Mouse (Mus musculus): Measurements from ENCODE around the gene Fam69a. TPM values are rescaled to one million over a fixed set of nuclear protein-coding genes. Genes with fewer than 3 reads are reported as not detected.

Gene Fam69a
- total and polyA plus RNA-seq, 2 experiments from 2014 or later, result 28.8 to 79.5 TPM

DNA sequence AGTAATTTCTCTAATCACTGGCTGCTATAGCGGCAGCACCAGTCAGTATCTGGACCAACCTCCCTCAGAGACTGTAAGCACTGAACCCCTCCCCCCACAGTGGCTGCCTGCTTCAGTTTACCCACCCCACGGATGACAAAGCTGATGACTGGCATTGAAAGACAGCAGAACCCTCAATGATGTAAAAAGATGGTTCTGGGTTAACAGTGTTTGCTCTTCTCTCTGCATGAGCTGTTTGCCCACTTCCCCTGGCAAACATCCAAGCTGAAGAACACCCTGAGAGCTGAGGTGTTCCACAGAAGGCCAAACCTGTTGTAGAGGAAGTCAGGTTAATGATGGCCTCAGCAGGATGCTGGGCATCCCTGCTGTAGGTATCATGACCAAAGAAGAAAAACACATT lies 54.3 kb downstream of the Fam69a start:
- ATAC-seq (no peak), DNase-seq (ENCODE audit: low spot score) (peak; percentile 24)
- Histone ChIP-seq H3K9ac (replicated peaks; ENCODE audit: low read length) (no peak overlapping the region), H3K4me1 (ENCODE audit: insufficient read depth, low read length) (no peaks in the 10 kb centered on the region), H3K9me3 (ENCODE audit: low read length) (no peaks in the 10 kb centered on the region), H3K4me2 (ENCODE audit: low read depth, low read length) (no peak overlapping the region), H3K27me3 (ENCODE audit: insufficient read depth, low read length) (no peaks in the 10 kb centered on the region), H3K4me3 (ENCODE audit: low read length) (no peak overlapping the region), H3K36me3 (ENCODE audit: insufficient read depth, low read length) (no peaks in the 10 kb centered on the region), H3K27ac (no peak overlapping the region)
- no peak for TF ChIP-seq CTCF (IDR thresholded peaks at IDR 0.05; ENCODE audit: low read depth)
- 46% methylated on average over 2 of the region's 2 CpGs for WGBS

DNA sequence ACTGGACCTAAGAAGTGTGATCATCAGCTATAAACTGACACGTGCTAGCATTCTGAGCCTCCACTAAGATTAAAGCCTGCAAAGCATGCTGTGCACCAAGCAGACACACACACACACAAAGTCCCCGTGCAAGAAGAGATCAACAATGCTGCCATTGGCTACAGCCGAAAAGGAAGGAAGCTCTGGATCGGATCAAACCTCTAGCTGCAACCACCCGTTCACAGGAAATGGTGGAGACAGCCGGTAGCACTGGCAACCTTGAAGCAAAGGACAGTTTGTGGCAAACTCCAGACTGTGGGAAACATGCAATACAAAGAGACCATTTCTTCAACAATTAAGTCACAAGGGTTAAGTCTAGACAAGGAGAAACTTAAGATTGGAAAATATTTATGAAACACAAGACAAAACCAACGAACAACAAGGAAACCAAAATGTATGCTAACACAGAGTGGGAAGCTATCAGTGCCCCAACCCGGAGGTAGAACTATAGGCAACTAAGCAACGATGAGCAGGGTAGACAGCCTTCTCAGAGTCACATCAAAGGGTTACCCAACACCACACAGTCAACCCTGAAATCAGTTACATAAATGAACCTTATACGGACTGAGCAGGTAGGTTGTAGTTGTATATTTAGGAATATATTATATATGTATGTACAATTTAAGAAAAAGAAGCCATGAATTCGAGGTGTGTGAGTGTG lies 60.2 kb downstream of the Fam69a start:
- H3K27me3 ChIP-seq (ENCODE audit: insufficient read depth, low read length), result no peaks in the 10 kb centered on the region
- 84% methylated on average over 11 of the region's 11 CpGs for WGBS
- no peak overlapping the region for H3K4me3 ChIP-seq (ENCODE audit: low read length)
- H3K9ac ChIP-seq (replicated peaks; ENCODE audit: low read length), result no peak overlapping the region
- no peak overlapping the region for H3K27ac ChIP-seq
- no peaks in the 10 kb centered on the region for H3K36me3 ChIP-seq (ENCODE audit: insufficient read depth, low read length)
- no peak for TF ChIP-seq CTCF (IDR thresholded peaks at IDR 0.05; ENCODE audit: low read depth)
- no peak overlapping the region for H3K4me2 ChIP-seq (ENCODE audit: low read depth, low read length)
- DNase-seq (ENCODE audit: low spot score) (no peak), ATAC-seq (no peak)
- H3K4me1 ChIP-seq (ENCODE audit: insufficient read depth, low read length), result no peaks in the 10 kb centered on the region
- no peaks in the 10 kb centered on the region for H3K9me3 ChIP-seq (ENCODE audit: low read length)

DNA sequence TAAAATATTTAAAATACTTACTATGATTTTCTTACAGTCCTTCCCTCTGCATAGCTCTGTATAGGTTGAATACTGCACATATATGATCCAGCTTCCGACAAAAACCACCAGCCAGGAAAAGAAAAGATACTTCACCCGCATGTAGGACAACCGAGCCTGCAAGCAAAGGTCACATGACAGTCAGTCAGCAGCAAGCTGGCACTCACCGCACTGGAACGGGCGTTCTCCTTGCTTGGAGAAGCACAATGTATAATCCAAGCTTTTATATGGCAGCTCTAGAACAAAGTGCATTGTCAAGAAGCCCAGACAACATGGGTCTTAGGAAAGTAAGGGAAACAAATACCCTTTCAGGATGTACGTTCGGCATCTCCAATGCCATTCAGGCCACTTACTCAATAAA lies 62.3 kb downstream of the Fam69a start:
- no peaks in the 10 kb centered on the region for H3K4me1 ChIP-seq (ENCODE audit: insufficient read depth, low read length)
- H3K27ac ChIP-seq, result no peak overlapping the region
- no peak for TF ChIP-seq CTCF (IDR thresholded peaks at IDR 0.05; ENCODE audit: low read depth)
- no peak overlapping the region for H3K4me3 ChIP-seq (ENCODE audit: low read length)
- H3K9ac ChIP-seq (replicated peaks; ENCODE audit: low read length), result no peak overlapping the region
- no peaks in the 10 kb centered on the region for H3K36me3 ChIP-seq (ENCODE audit: insufficient read depth, low read length)
- ATAC-seq (no peak), DNase-seq (ENCODE audit: low spot score) (no peak)
- WGBS, result 67% methylated on average over 8 of the region's 8 CpGs
- no peaks in the 10 kb centered on the region for H3K9me3 ChIP-seq (ENCODE audit: low read length)
- no peak overlapping the region for H3K4me2 ChIP-seq (ENCODE audit: low read depth, low read length)
- no peaks in the 10 kb centered on the region for H3K27me3 ChIP-seq (ENCODE audit: insufficient read depth, low read length)

DNA sequence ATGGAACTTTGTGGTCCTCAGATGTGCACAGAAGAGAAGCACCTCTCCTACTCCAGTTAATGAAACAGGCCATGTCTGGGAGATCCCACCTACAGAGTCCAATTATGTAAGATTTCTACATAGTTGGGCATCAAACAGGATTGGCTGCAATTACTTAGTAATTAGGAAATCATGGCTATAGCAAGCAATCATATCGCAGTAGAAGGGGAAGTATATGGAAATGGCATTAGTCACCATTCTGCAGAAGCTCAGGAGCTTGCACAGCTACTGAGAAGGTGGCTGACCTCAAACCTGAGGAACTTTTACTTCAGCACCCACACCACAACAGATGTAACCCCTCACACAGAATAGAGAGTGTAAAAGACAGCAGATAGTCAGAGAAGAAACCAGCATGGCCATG lies 64.0 kb downstream of the Fam69a start:
- Histone ChIP-seq H3K36me3 (ENCODE audit: insufficient read depth, low read length) (no peaks in the 10 kb centered on the region), H3K27me3 (ENCODE audit: insufficient read depth, low read length) (no peaks in the 10 kb centered on the region), H3K4me2 (ENCODE audit: low read depth, low read length) (no peak overlapping the region), H3K4me3 (ENCODE audit: low read length) (no peak overlapping the region), H3K4me1 (ENCODE audit: insufficient read depth, low read length) (no peaks in the 10 kb centered on the region), H3K27ac (no peak overlapping the region), H3K9ac (replicated peaks; ENCODE audit: low read length) (no peak overlapping the region), H3K9me3 (ENCODE audit: low read length) (no peaks in the 10 kb centered on the region)
- ATAC-seq (no peak), DNase-seq (ENCODE audit: low spot score) (no peak)
- 82% methylated on average over 1 of the region's 1 CpGs for WGBS
- no peak for TF ChIP-seq CTCF (IDR thresholded peaks at IDR 0.05; ENCODE audit: low read depth)

DNA sequence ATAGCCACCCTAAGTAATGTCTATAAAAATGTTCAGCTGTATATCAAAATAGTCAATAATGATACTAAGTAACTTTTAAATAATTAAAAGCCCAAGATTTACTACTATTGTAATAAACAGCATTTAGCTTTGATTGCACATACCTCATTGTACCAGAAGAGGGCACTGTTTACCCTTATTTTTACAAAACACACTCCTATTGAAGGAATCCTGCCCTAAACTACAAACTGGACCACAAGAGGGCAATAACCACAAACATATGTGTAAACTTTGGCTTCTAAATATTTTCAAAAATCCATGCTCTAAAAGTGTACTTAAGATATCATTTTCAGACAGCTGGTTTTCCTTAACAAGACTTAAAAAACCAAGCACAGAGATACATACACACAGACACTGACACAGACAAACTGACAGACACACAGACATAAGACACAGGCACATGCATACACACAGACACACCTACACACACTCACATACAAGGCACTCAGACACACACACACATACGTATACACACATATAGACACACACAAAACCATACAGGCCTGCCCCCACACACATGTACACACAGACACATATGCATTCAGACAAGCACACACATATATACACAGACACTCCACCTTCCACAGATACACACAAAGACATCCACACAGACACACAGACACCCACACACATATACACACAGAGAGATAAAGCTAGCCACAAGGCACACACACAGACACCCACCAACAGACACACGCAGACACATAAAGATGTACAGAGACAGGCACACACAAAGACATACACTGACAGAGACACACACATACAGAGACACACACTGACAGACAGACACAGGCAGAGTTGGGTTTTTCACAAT lies 65.3 kb downstream of the Fam69a start:
- peak; percentile 93 for TF ChIP-seq CTCF (IDR thresholded peaks at IDR 0.05; ENCODE audit: low read depth)
- H3K36me3 ChIP-seq (ENCODE audit: insufficient read depth, low read length), result no peaks in the 10 kb centered on the region
- WGBS, result 84% methylated on average over 2 of the region's 2 CpGs
- ATAC-seq (peak; percentile 58), DNase-seq (ENCODE audit: low spot score) (peak; percentile 88)
- H3K4me2 ChIP-seq (ENCODE audit: low read depth, low read length), result no peak overlapping the region
- no peak overlapping the region for H3K9ac ChIP-seq (replicated peaks; ENCODE audit: low read length)
- H3K9me3 ChIP-seq (ENCODE audit: low read length), result no peaks in the 10 kb centered on the region
- no peaks in the 10 kb centered on the region for H3K27me3 ChIP-seq (ENCODE audit: insufficient read depth, low read length)
- no peak overlapping the region for H3K4me3 ChIP-seq (ENCODE audit: low read length)
- H3K27ac ChIP-seq, result no peak overlapping the region
- no peaks in the 10 kb centered on the region for H3K4me1 ChIP-seq (ENCODE audit: insufficient read depth, low read length)

DNA sequence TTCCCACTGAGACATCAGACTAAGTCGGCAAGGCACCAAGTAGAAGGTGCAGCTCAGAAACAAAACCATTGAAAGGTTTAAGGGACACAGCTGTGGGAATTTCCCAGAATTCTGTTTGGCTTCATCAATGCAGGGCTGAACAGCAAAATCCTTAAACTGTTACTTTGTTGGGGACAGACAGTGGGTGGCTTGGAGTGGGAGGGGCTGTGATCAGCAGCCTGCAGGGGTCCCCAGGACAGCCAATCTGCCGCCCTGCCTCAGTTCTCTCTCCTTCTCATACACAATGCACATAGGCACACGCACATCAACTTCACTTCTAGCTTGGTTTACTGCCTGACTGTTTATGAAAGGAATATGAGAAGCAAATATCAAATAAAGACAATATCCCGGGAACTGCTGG lies 71.6 kb downstream of the Fam69a start:
- ATAC-seq (no peak), DNase-seq (ENCODE audit: low spot score) (no peak)
- Histone ChIP-seq H3K4me3 (ENCODE audit: low read length) (no peak overlapping the region), H3K4me2 (ENCODE audit: low read depth, low read length) (no peak overlapping the region), H3K9me3 (ENCODE audit: low read length) (no peaks in the 10 kb centered on the region), H3K27ac (no peak overlapping the region), H3K9ac (replicated peaks; ENCODE audit: low read length) (no peak overlapping the region), H3K27me3 (ENCODE audit: insufficient read depth, low read length) (no peaks in the 10 kb centered on the region), H3K36me3 (ENCODE audit: insufficient read depth, low read length) (no peaks in the 10 kb centered on the region; the same call in 1 of the 2 replicates), H3K4me1 (ENCODE audit: insufficient read depth, low read length) (no peaks in the 10 kb centered on the region)
- TF ChIP-seq CTCF (IDR thresholded peaks at IDR 0.05; ENCODE audit: low read depth), result no peak
- 38% methylated on average over 4 of the region's 4 CpGs for WGBS

DNA sequence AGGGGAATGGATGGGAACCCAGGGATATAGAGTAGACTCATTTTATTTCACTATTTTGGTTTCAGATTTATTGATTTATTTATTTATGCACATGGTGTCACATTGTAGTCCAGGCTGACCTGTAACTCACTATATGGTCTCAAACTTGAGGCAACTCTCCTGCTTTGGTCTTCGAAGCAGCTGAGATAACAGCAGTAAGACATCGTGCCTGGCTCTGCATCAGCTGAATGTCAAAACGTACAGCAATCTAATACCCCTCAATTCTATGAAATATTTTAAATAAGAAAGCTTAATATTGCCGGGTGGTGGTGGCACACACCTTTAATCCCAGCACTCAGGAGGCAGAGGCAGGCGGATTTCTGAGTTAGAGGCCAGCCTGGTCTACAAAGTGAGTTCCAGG lies 75.9 kb downstream of the Fam69a start:
- peaks cover 40% of the 10 kb centered on the region for H3K36me3 ChIP-seq (ENCODE audit: insufficient read depth, low read length)
- H3K27me3 ChIP-seq (ENCODE audit: insufficient read depth, low read length), result no peaks in the 10 kb centered on the region
- no peak overlapping the region for H3K9ac ChIP-seq (replicated peaks; ENCODE audit: low read length)
- H3K4me3 ChIP-seq (ENCODE audit: low read length), result no peak overlapping the region
- no peaks in the 10 kb centered on the region for H3K9me3 ChIP-seq (ENCODE audit: low read length)
- 93% methylated on average over 5 of the region's 5 CpGs for WGBS
- ATAC-seq (no peak), DNase-seq (ENCODE audit: low spot score) (no peak)
- no peaks in the 10 kb centered on the region for H3K4me1 ChIP-seq (ENCODE audit: insufficient read depth, low read length)
- no peak overlapping the region for H3K4me2 ChIP-seq (ENCODE audit: low read depth, low read length)
- no peak for TF ChIP-seq CTCF (IDR thresholded peaks at IDR 0.05; ENCODE audit: low read depth)
- H3K27ac ChIP-seq, result no peak overlapping the region

All from hindbrain, postnatal 0 days (tissue).